Mouse (Mus musculus): ENCODE data around the gene Inafm2. TPM values are rescaled to one million over a fixed set of nuclear protein-coding genes. Genes with fewer than 3 reads are reported as not detected.

Inafm2 gene
- polyA plus RNA-seq, 1 experiment from 2014 or later = 31.9 TPM

DNA sequence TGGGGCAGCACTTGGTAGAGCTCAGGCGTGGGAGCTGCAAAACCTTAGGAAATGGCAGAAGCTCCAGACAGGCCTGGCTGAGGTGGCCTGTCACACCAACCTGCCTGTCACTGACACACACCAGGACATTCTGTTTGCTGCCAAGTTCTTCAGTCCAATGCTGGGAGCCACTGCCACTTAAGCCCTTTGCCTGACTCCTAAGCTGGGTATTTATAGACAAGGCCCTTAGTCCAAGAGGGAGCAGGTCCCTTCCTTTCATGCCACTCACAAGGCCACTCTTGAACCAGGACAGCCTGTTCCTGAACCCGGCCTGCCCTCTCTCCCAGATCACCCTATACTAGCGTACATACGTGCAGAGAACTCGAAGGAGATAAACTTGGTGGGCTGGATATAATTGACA lies 28.9 kb upstream of the Inafm2 start:
- H3K4me2 ChIP-seq (ENCODE audit: low read length) = no peak overlapping the region
- WGBS = 86% methylated on average over 5 of the region's 5 CpGs
- H3K9me3 ChIP-seq (ENCODE audit: control insufficient read depth, low read length) = no peaks in the 10 kb centered on the region
- H3K27me3 ChIP-seq (replicated peaks; ENCODE audit: control insufficient read depth, insufficient read depth, low read length) = peaks cover 17% of the 10 kb centered on the region
- no peaks in the 10 kb centered on the region for H3K36me3 ChIP-seq (ENCODE audit: control insufficient read depth, insufficient read depth, low read length)
- no peak for DNase-seq (ENCODE audit: low spot score)
- no peak for ATAC-seq (replicated peaks; ENCODE audit: low FRiP score, low TSS enrichment, low read depth)
- no peak overlapping the region for H3K9ac ChIP-seq (ENCODE audit: low read length)
- no peak overlapping the region for H3K27ac ChIP-seq (ENCODE audit: low read depth)
- H3K4me3 ChIP-seq (ENCODE audit: low read depth, low read length) = no peak overlapping the region
- H3K4me1 ChIP-seq (replicated peaks; ENCODE audit: control insufficient read depth, insufficient read depth, low read length) = no peaks in the 10 kb centered on the region

DNA sequence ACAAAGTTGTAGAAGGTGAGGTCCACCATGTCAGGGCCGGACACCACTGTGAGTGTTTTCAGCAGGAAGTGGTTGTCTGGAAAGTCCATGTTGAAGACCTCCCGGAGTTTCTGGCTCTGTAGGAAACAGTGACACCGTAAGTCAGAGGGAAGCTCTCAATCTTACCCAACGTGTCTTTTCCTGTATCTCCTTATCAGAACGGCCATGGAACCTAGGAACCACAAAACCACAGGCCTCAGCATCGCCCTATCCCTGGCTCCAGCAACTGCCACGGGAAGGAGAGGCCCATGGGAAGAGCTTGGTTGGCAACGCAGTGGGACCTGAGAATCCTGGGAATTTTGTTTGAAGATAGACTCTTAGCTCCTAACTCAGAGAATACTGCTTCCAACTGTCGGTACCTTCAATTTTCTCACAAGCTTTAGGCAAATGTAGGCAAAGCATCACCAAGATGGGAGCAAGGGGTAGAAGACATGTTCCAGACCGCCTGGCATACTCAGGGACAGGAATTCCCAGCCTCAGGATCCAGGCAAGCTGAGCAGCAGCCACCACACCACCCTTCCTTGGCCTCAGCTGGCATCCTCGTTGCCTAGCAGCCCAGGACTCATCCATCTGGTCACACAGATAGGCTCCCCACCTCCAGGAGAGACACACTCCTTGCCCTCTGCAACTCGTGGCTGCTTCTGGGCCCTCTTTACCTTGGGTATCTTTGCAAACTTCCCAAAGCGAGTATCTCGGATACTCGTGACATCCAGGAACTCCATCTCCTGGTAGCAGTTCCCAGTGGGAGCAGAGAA lies 21.7 kb upstream of the Inafm2 start:
- DNase-seq (ENCODE audit: low spot score) (no peak), ATAC-seq (replicated peaks; ENCODE audit: low FRiP score, low TSS enrichment, low read depth) (no peak)
- WGBS = 80% methylated on average over 15 of the region's 15 CpGs
- Histone ChIP-seq H3K36me3 (ENCODE audit: control insufficient read depth, insufficient read depth, low read length) (no peaks in the 10 kb centered on the region), H3K9ac (ENCODE audit: low read length) (no peak overlapping the region), H3K4me1 (replicated peaks; ENCODE audit: control insufficient read depth, insufficient read depth, low read length) (peaks cover 16% of the 10 kb centered on the region), H3K27ac (ENCODE audit: low read depth) (no peak overlapping the region), H3K4me2 (ENCODE audit: low read length) (no peak overlapping the region), H3K4me3 (ENCODE audit: low read depth, low read length) (no peak overlapping the region), H3K9me3 (ENCODE audit: control insufficient read depth, low read length) (no peaks in the 10 kb centered on the region), H3K27me3 (replicated peaks; ENCODE audit: control insufficient read depth, insufficient read depth, low read length) (no peaks in the 10 kb centered on the region)

DNA sequence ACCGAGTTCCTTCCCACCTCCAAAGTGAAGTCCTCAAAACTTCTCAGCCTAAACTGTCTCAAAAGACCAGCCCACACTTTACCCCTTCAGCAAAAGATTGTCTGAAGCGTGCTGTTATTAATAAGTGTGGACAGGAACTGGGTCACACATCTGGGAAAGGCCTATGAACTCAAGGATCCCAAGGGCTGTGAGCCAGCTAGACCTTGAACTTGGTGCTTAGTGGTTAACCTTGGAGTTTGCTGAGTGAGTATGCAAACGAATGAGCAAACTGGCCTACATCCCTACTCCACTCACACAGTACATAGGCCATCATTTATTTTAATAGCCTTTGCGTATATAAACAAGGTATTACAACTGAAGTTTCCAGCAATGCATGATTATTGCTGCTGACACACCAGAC lies 20.0 kb upstream of the Inafm2 start:
- Histone ChIP-seq H3K4me1 (replicated peaks; ENCODE audit: control insufficient read depth, insufficient read depth, low read length) (peaks cover 32% of the 10 kb centered on the region), H3K9me3 (ENCODE audit: control insufficient read depth, low read length) (no peaks in the 10 kb centered on the region), H3K4me3 (ENCODE audit: low read depth, low read length) (no peak overlapping the region), H3K9ac (ENCODE audit: low read length) (no peak overlapping the region), H3K27ac (ENCODE audit: low read depth) (no peak overlapping the region), H3K27me3 (replicated peaks; ENCODE audit: control insufficient read depth, insufficient read depth, low read length) (no peaks in the 10 kb centered on the region), H3K4me2 (ENCODE audit: low read length) (no peak overlapping the region), H3K36me3 (ENCODE audit: control insufficient read depth, insufficient read depth, low read length) (no peaks in the 10 kb centered on the region)
- 79% methylated on average over 4 of the region's 4 CpGs for WGBS
- DNase-seq (ENCODE audit: low spot score) = no peak
- ATAC-seq (replicated peaks; ENCODE audit: low FRiP score, low TSS enrichment, low read depth) = no peak

DNA sequence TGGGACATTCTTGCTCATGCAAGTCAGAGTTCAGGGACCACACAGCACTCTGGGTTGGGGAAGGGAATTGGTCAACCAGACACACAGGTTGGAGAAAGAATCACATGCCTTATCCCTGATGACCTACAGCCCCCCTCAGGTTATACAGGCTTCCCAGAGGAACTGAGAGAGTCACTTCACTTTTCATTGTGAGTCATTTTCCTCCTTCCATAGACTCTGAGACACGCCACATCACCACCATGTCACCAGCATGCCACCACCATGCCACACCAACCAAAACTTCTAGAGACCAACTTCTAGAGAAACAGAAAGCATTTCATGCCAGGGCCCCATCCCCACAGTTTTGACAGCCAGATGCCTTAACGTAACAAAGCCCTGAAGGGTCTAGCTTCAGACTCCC lies 18.7 kb upstream of the Inafm2 start:
- no peaks in the 10 kb centered on the region for H3K27me3 ChIP-seq (replicated peaks; ENCODE audit: control insufficient read depth, insufficient read depth, low read length)
- 93% methylated on average over 2 of the region's 2 CpGs for WGBS
- H3K9me3 ChIP-seq (ENCODE audit: control insufficient read depth, low read length) = no peaks in the 10 kb centered on the region
- no peak overlapping the region for H3K4me3 ChIP-seq (ENCODE audit: low read depth, low read length)
- no peak overlapping the region for H3K4me2 ChIP-seq (ENCODE audit: low read length)
- H3K4me1 ChIP-seq (replicated peaks; ENCODE audit: control insufficient read depth, insufficient read depth, low read length) = peaks cover 32% of the 10 kb centered on the region
- no peaks in the 10 kb centered on the region for H3K36me3 ChIP-seq (ENCODE audit: control insufficient read depth, insufficient read depth, low read length)
- ATAC-seq (replicated peaks; ENCODE audit: low FRiP score, low TSS enrichment, low read depth) (no peak), DNase-seq (ENCODE audit: low spot score) (no peak)
- H3K9ac ChIP-seq (ENCODE audit: low read length) = no peak overlapping the region
- H3K27ac ChIP-seq (ENCODE audit: low read depth) = no peak overlapping the region

DNA sequence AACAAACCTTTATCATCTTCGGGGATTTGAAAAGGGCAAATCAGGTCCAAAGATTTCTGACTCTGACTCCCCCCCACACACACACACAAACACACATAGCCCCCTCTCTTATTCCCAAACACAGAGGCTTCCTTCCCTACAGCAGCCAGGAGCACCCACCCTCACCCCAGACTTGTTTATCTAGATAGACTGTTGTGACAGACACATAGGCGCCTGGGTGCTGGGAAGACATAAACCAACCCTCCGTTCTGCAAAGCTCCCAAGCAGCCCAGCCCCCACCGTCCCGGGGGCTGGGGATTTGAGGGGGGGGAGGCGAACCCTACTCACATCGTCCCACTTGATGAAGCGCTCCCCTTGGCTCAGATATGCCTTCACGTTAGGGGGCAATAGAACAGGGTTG lies 17.6 kb upstream of the Inafm2 start:
- DNase-seq (ENCODE audit: low spot score) = no peak
- Histone ChIP-seq H3K36me3 (ENCODE audit: control insufficient read depth, insufficient read depth, low read length) (no peaks in the 10 kb centered on the region), H3K4me2 (ENCODE audit: low read length) (peak overlapping the region; percentile 43), H3K27me3 (replicated peaks; ENCODE audit: control insufficient read depth, insufficient read depth, low read length) (no peaks in the 10 kb centered on the region), H3K4me1 (replicated peaks; ENCODE audit: control insufficient read depth, insufficient read depth, low read length) (peaks cover 32% of the 10 kb centered on the region), H3K9me3 (ENCODE audit: control insufficient read depth, low read length) (no peaks in the 10 kb centered on the region), H3K27ac (ENCODE audit: low read depth) (peak overlapping the region; percentile 64; the same call in 1 of the 2 replicates), H3K4me3 (ENCODE audit: low read depth, low read length) (0 out of 2 replicates have a peak overlapping the region, but pooled peaks have one; percentile 10), H3K9ac (ENCODE audit: low read length) (no peak overlapping the region)
- 6% methylated on average over 9 of the region's 9 CpGs for WGBS
- ATAC-seq (replicated peaks; ENCODE audit: low FRiP score, low TSS enrichment, low read depth) = no peak

DNA sequence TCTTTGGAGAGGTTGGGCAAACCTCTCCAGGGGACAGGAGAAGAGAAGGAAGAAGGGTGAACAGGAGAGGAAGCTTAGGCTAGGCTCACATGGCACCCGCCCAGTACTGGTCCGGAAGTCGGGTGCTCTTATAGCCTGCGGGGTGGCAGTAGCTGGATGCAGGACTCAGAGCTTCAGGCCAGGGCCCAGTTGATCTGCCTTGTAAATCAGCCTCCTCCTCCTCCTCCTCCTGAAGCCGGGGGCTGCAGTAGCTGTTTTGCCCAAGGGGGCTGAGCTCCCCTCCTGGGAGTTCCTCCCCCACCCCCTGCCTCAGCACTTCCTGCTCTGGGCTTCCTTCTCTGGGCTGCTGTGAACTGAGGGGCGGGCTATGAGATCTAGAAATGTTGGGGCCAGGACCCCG lies 17.2 kb upstream of the Inafm2 start, which contains the start of gene Plcb2:
Gene Plcb2, minus strand, starts transcription at position 102 of the 400 bp plus-strand sequence.
- ATAC-seq (replicated peaks; ENCODE audit: low FRiP score, low TSS enrichment, low read depth) = peak; percentile 54
- H3K4me1 ChIP-seq (replicated peaks; ENCODE audit: control insufficient read depth, insufficient read depth, low read length) = peaks cover 32% of the 10 kb centered on the region
- no peaks in the 10 kb centered on the region for H3K36me3 ChIP-seq (ENCODE audit: control insufficient read depth, insufficient read depth, low read length)
- H3K9ac ChIP-seq (ENCODE audit: low read length) = no peak within 1 kb of the TSS
- 0 out of 2 replicates have a peak within 1 kb of the TSS, but pooled peaks have one; percentile 10 for H3K4me3 ChIP-seq (ENCODE audit: low read depth, low read length)
- H3K27ac ChIP-seq (ENCODE audit: low read depth) = peak within 1 kb of the TSS; percentile 64; the same call in 1 of the 2 replicates
- no peaks in the 10 kb centered on the region for H3K9me3 ChIP-seq (ENCODE audit: control insufficient read depth, low read length)
- 11% methylated on average over 7 of the region's 7 CpGs for WGBS
- peak within 1 kb of the TSS; percentile 43 for H3K4me2 ChIP-seq (ENCODE audit: low read length)
- DNase-seq (ENCODE audit: low spot score) = peak; percentile 68
- H3K27me3 ChIP-seq (replicated peaks; ENCODE audit: control insufficient read depth, insufficient read depth, low read length) = no peaks in the 10 kb centered on the region

DNA sequence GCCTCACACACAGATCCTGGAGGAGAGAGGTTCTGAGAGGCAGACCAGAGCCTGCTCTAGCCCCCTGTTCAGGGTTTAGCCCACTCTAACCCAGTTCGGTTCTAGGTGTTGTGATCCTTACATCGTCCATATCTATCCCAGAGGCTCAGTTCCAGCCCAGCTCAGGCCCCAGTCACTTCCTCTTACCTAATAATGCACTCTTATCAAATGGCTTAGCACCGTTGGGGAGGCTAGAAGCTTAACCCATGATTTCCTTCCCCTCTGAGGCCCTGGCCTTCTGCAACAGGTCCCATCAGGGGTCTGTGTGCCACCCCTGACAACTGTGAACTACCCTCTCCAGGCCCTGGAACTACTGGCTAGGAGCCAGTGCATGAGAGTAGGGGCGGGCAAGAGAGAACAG lies 16.4 kb upstream of the Inafm2 start:
- peaks cover 32% of the 10 kb centered on the region for H3K4me1 ChIP-seq (replicated peaks; ENCODE audit: control insufficient read depth, insufficient read depth, low read length)

DNA sequence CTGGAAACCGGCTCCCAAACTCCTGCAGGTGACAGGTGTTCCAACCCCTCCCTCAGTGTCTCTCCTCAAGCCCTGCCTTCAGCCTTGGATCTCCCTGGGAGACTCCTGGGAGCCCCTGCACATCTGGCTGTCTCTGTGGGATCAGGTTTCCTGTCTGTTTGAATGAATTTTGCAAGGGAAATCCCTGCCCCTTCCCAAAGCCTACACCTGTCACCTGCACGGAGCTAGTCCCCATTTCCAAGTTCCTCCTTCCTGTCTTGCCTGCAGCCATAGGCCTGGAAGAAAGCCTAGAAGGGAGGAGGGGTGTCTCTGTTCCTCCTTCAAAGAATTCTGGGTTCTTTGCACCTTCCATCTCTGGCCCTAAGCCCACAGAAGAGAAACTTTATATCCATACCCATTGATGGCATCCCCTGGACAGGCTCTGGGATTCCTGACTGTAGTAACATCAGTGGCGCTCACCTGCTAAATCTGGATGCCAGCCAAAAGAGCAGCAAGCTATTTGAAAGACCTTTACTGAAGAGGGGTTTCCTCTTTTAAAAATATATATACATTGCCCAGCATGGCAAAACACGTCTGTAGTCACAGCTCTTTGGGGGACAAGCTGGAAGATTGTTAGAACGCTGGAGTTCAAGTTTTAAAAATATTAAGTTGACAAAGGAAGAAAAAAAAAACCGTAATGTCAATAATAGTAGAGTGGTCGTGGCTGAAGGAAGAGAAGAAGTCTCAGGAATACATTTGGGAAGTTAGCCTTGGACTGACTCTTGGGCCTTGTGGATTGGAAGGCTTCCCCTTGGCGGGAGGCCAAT lies 15.5 kb upstream of the Inafm2 start:
- no peak for ATAC-seq (replicated peaks; ENCODE audit: low FRiP score, low TSS enrichment, low read depth)
- H3K27me3 ChIP-seq (replicated peaks; ENCODE audit: control insufficient read depth, insufficient read depth, low read length) = no peaks in the 10 kb centered on the region
- H3K27ac ChIP-seq (ENCODE audit: low read depth) = no peak overlapping the region
- H3K4me3 ChIP-seq (ENCODE audit: low read depth, low read length) = no peak overlapping the region
- no peaks in the 10 kb centered on the region for H3K36me3 ChIP-seq (ENCODE audit: control insufficient read depth, insufficient read depth, low read length)
- H3K4me2 ChIP-seq (ENCODE audit: low read length) = no peak overlapping the region
- H3K9me3 ChIP-seq (ENCODE audit: control insufficient read depth, low read length) = no peaks in the 10 kb centered on the region
- H3K4me1 ChIP-seq (replicated peaks; ENCODE audit: control insufficient read depth, insufficient read depth, low read length) = peaks cover 32% of the 10 kb centered on the region
- no peak overlapping the region for H3K9ac ChIP-seq (ENCODE audit: low read length)
- WGBS = 31% methylated on average over 8 of the region's 8 CpGs
- no peak for DNase-seq (ENCODE audit: low spot score)

More for the DNA sequence above, 16.4 kb upstream of the Inafm2 start:
- Histone ChIP-seq H3K4me2 (ENCODE audit: low read length) (no peak overlapping the region), H3K9me3 (ENCODE audit: control insufficient read depth, low read length) (no peaks in the 10 kb centered on the region), H3K27me3 (replicated peaks; ENCODE audit: control insufficient read depth, insufficient read depth, low read length) (no peaks in the 10 kb centered on the region), H3K9ac (ENCODE audit: low read length) (no peak overlapping the region), H3K27ac (ENCODE audit: low read depth) (peak overlapping the region; percentile 64; the same call in 1 of the 2 replicates), H3K36me3 (ENCODE audit: control insufficient read depth, insufficient read depth, low read length) (no peaks in the 10 kb centered on the region), H3K4me3 (ENCODE audit: low read depth, low read length) (no peak overlapping the region)
- WGBS = 47% methylated on average over 4 of the region's 4 CpGs
- no peak for DNase-seq (ENCODE audit: low spot score)
- ATAC-seq (replicated peaks; ENCODE audit: low FRiP score, low TSS enrichment, low read depth) = no peak

All from intestine, embryonic 14.5 days (tissue).